Mouse (Mus musculus): ENCODE measurements around the gene Cplx3.

GRCm38 (mm10) chr9:57562896-57563372, 43.1 kb downstream of the Cplx3 start:
- no peak for TF ChIP-seq CTCF (IDR thresholded peaks at IDR 0.05; ENCODE audit: extremely low read depth, insufficient read length, insufficient replicate concordance, low read depth, low read length)
- peak; percentile 43; the same call in 1 of the 2 replicates for TF ChIP-seq POLR2A (IDR thresholded peaks at IDR 0.05; ENCODE audit: low read depth, low read length)

Data from small intestine, adult 2 months (tissue).